ENCODE assay signal across 23 mouse cellular contexts in the genomic region with DNA sequence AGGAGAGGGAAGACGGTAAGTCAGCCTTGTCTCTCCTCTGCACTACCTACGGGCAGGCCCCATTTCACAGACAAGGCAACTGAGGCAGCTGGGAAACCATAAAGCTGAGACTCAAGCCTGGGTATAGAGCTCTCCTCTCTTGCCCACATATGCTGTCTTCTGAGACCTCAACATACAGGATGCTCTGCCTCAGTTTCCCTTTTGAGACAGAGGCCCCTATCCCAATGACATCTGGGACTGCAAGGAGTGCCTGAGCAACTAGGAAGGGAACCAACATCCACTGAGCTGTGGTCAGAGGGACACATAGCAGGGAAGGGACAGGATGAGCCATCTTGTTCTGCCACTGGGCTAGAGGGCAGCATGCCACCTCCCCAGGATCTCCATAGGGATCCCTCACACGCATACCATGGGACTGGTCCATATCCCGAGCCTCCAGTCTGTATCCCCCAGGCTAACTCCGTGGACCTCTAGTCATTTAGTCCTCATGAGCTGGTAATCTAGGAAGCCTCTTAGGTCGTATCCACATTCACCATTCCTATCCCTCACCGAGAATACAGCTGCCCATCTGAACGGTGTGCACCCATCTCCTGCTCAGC. TPM values are rescaled to one million over a fixed set of nuclear protein-coding genes. Genes with fewer than 3 reads are reported as not detected.
"Had no signal": no experiment of that assay in that cellular context is flagged by ENCODE, and none has a peak within 500 bp of the region (broad histone marks: within the 10 kb centered on the region; RNA-seq: fewer than 3 reads in every experiment).

No protein-coding gene starts in this region.

- H3K4me1 ChIP-seq: midbrain, embryonic 12.5 days; neural tube, embryonic 15.5 days had no signal

- H3K9me3 ChIP-seq: midbrain, embryonic 10.5 days; midbrain, embryonic 12.5 days; neural tube, embryonic 13.5 days; neural tube, embryonic 15.5 days had no signal

- DNase-seq: lung, adult 18-20 months; lung, embryonic 14.5 days; lung, postnatal 10 days; lung, postnatal 4 days; midbrain, embryonic 14.5 days; retina, postnatal 1 day; right cerebral cortex, adult 18-20 months; right cerebral cortex, postnatal 25 days; right cerebral cortex, postnatal 4 days; spleen, adult 18-20 months; thymus, adult 18-20 months; thymus, postnatal 14 days; thymus, postnatal 36 days had no signal

- H3K4me2 ChIP-seq: lung, embryonic 14.5 days; midbrain, embryonic 12.5 days; neural tube, embryonic 13.5 days; neural tube, embryonic 15.5 days had no signal

- H3K27ac ChIP-seq: liver, embryonic 14.5 days; midbrain, embryonic 10.5 days; midbrain, embryonic 12.5 days; neural tube, embryonic 13.5 days; neural tube, embryonic 15.5 days had no signal

- H3K9ac ChIP-seq: liver, embryonic 14.5 days; lung, embryonic 14.5 days; midbrain, embryonic 12.5 days; neural tube, embryonic 13.5 days; neural tube, embryonic 15.5 days had no signal

- ATAC-seq: midbrain, embryonic 16.5 days had no signal

- H3K36me3 ChIP-seq: midbrain, embryonic 12.5 days; neural tube, embryonic 13.5 days; neural tube, embryonic 15.5 days had no signal

- H3K4me3 ChIP-seq: midbrain, embryonic 10.5 days; midbrain, embryonic 12.5 days; myocyte; neural tube, embryonic 13.5 days; neural tube, embryonic 15.5 days had no signal

- H3K27me3 ChIP-seq: midbrain, embryonic 12.5 days; neural tube, embryonic 13.5 days; neural tube, embryonic 15.5 days had no signal

RNA-seq across cellular contexts. Expression of a gene that starts 12.7 kb away (rescaled TPM):
- total RNA-seq: megakaryocyte, adult 5-6 weeks; megakaryocyte-erythroid progenitor cell, adult 5-6 weeks had no signal
- polyA plus RNA-seq: small intestine, adult 2 months had no signal
